Mouse (Mus musculus) spleen, adult 18-20 months (tissue): ENCODE measurements around the gene Gnb1.
A peak's percentile ranks its signal among the peaks of the same experiment; 100 is the strongest.
"Not testable (repeated sequence)": the region's sequence is repeated elsewhere in the genome, so short reads cannot be mapped to it uniquely, and the experiment has no call there.

Experiments used
- DNase-seq, 2 experiments: peaks; one replicate each; pipeline ENCODE4 v3.0.0; 2022; ENCODE audit warnings: mixed read lengths in 2 of 2

The Gnb1 gene

GRCm38 (mm10) chr4:155490990-155491504 lies at the start of gene Gnb1:
Gene Gnb1 (plus strand): TSS chr4:155491361.
- DNase-seq = peak; percentile 88 to 98

- DNase-seq = no peak
Observed at GRCm38 (mm10) chr4:155442808-155443207, 48.4 kb upstream of the Gnb1 start.

GRCm38 (mm10) chr4:155451597-155451996 lies 39.6 kb upstream of the Gnb1 start:
- DNase-seq = no peak

GRCm38 (mm10) chr4:155458575-155458974 lies 32.6 kb upstream of the Gnb1 start:
- no peak for DNase-seq

GRCm38 (mm10) chr4:155463050-155463449 lies 28.1 kb upstream of the Gnb1 start:
- no peak for DNase-seq

GRCm38 (mm10) chr4:155463611-155464010 lies 27.6 kb upstream of the Gnb1 start:
- no peak for DNase-seq

GRCm38 (mm10) chr4:155464061-155464460 lies 27.1 kb upstream of the Gnb1 start:
- DNase-seq = no peak

- no peak for DNase-seq
Observed at GRCm38 (mm10) chr4:155465607-155466006, 25.6 kb upstream of the Gnb1 start.

- DNase-seq = no peak
Observed at GRCm38 (mm10) chr4:155466080-155466479, 25.1 kb upstream of the Gnb1 start.

- DNase-seq = no peak
Observed at GRCm38 (mm10) chr4:155467237-155468010, 23.7 kb upstream of the Gnb1 start.

GRCm38 (mm10) chr4:155468952-155469351 lies 22.2 kb upstream of the Gnb1 start, which contains the start of gene Tmem52:
Gene Tmem52 (plus strand): TSS chr4:155469114.
- no peak for DNase-seq

- no peak for DNase-seq
Observed at GRCm38 (mm10) chr4:155469590-155470262, 21.4 kb upstream of the Gnb1 start.

- DNase-seq = no peak
Observed at GRCm38 (mm10) chr4:155470263-155470953, 20.8 kb upstream of the Gnb1 start.

- no peak for DNase-seq
Observed at GRCm38 (mm10) chr4:155470997-155471396, 20.2 kb upstream of the Gnb1 start.

- no peak for DNase-seq
Observed at GRCm38 (mm10) chr4:155471406-155471805, 19.8 kb upstream of the Gnb1 start.

- DNase-seq = no peak
Observed at GRCm38 (mm10) chr4:155472716-155473290, 18.4 kb upstream of the Gnb1 start.

- DNase-seq = no peak
Observed at GRCm38 (mm10) chr4:155473319-155473718, 17.8 kb upstream of the Gnb1 start.

- DNase-seq = not testable (repeated sequence)
Observed at GRCm38 (mm10) chr4:155473796-155474195, 17.4 kb upstream of the Gnb1 start.

GRCm38 (mm10) chr4:155481381-155482124 lies 9.6 kb upstream of the Gnb1 start:
- peak; percentile 61 to 77 for DNase-seq

- no peak for DNase-seq
Observed at GRCm38 (mm10) chr4:155482125-155482480, 9.1 kb upstream of the Gnb1 start.

- DNase-seq = no peak
Observed at GRCm38 (mm10) chr4:155482733-155483540, 8.2 kb upstream of the Gnb1 start.
